Mouse (Mus musculus) heart, adult 2 months (tissue): ENCODE measurements around the gene Galnt2. TPM values are rescaled to one million over a fixed set of nuclear protein-coding genes. Genes with fewer than 3 reads are reported as not detected.

Source experiments
- DNase-seq, 2 experiments: peaks; one replicate each; pipeline ENCODE4 v3.0.0; 2021
- H3K27ac ChIP-seq: fragments of 200-600 bp; 2 replicates; pipeline ENCODE4 v1.8.1; 2022
- H3K27me3 ChIP-seq: fragments of 200-500 bp; 2 replicates; pipeline ENCODE4 v1.6.1; 2012; ENCODE audit warnings: mild to moderate bottlenecking, low read length, inconsistent platforms, mixed read lengths; ENCODE audit not compliant: control insufficient read depth, insufficient read depth
- H3K36me3 ChIP-seq: fragments of 200-500 bp; 2 replicates; pipeline ENCODE4 v1.6.1; 2012; ENCODE audit warnings: low read length, inconsistent platforms; ENCODE audit not compliant: control insufficient read depth, insufficient read depth
- H3K4me1 ChIP-seq: fragments of 200-500 bp; 2 replicates; pipeline ENCODE4 v1.6.1; 2011; ENCODE audit warnings: low read length; ENCODE audit not compliant: control insufficient read depth, insufficient read depth
- H3K4me3 ChIP-seq: fragments of 200-600 bp; 2 replicates; pipeline ENCODE4 v1.8.1; 2022
- H3K79me2 ChIP-seq: fragments of 200-500 bp; replicated peaks from 2 replicates; pipeline ENCODE4 v1.6.1; 2012; ENCODE audit warnings: mild to moderate bottlenecking, inconsistent platforms, low read length, moderate library complexity, mixed read lengths; ENCODE audit not compliant: control insufficient read depth, insufficient read depth
- H3K9ac ChIP-seq: fragments of 200-500 bp; 2 replicates; pipeline ENCODE4 v1.6.1; 2012; ENCODE audit warnings: low read depth, mild to moderate bottlenecking, control low read depth, inconsistent platforms, low read length, mixed read lengths
- CTCF ChIP-seq: fragments of 200-600 bp; IDR thresholded peaks from 2 replicates; pipeline ENCODE4 v1.8.1; 2022; ENCODE audit warnings: antibody characterized with exemption, mild to moderate bottlenecking, moderate library complexity
- EP300 ChIP-seq: fragments of 200-500 bp; IDR thresholded peaks from 2 replicates; pipeline ENCODE4 v1.6.1; 2011; ENCODE audit warnings: low read depth, low read length, control low read depth; ENCODE audit not compliant: insufficient read depth
- POLR2A ChIP-seq: fragments of 200-500 bp; IDR thresholded peaks from 2 replicates; pipeline ENCODE4 v1.6.1; 2011; ENCODE audit warnings: mild to moderate bottlenecking, low read depth, low read length, control low read depth; ENCODE audit not compliant: insufficient read depth
- WGBS: fragments of 180-500 bp; shearing (Covaris S2); methylation state at CpG from one replicate; pipeline ENCODE4 v1.1.7; 2018; 5-methylcytosine and 5-hydroxymethylcytosine counted together
- intact Hi-C: fragments of 180-260 bp; cut with DNase I; formaldehyde crosslinking; loops from one replicate; pipeline ENCODE4 v1.15.1; 2025
- polyA plus RNA-seq: library from polyadenylated mRNA; depleted of rRNA; stranded (reverse); fragments of >200 nt; gene quantifications from 2 replicates; pipeline ENCODE4 v1.2.3, GENCODE M21; 2012; rRNA removed
- total RNA-seq, 2 experiments: library from RNA; stranded (reverse); gene quantifications; 2 replicates each; pipeline ENCODE4 v1.2.3; 2021

The Galnt2 gene
- total and polyA plus RNA-seq, 3 experiments = 3.7 to 42.9 (median 35.2) TPM

DNA sequence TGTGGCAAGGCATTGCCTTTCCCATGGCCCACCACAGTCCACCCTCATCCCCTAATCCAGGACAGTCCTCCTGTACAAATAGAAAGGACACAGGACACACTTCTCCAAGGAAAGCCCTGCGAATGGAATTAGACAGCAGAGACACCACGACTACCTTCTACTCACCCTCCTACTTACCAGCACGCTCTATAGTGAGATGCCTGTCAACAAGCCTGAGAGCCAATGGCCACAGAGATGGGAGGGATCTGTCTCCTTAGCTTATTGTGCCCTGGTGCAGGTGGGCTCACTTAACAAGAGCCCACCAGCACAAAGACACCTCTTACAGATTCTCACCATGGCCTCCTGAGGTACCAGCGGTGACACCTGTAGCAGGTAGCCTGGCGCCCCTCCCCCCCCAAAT is 161.8 kb downstream of the Galnt2 start:
- H3K79me2 ChIP-seq = no peaks in the 10 kb centered on the region
- DNase-seq = no peak
- H3K27me3 ChIP-seq = no peaks in the 10 kb centered on the region
- intact Hi-C loops = no loop called here
- H3K4me1 ChIP-seq = no peaks in the 10 kb centered on the region
- no peak for TF ChIP-seq EP300
- H3K36me3 ChIP-seq = no peaks in the 10 kb centered on the region
- H3K4me3 ChIP-seq = no peak overlapping the region
- WGBS = 63% methylated on average over 5 of the region's 5 CpGs
- H3K9ac ChIP-seq = no peak overlapping the region
- no peak overlapping the region for H3K27ac ChIP-seq

DNA sequence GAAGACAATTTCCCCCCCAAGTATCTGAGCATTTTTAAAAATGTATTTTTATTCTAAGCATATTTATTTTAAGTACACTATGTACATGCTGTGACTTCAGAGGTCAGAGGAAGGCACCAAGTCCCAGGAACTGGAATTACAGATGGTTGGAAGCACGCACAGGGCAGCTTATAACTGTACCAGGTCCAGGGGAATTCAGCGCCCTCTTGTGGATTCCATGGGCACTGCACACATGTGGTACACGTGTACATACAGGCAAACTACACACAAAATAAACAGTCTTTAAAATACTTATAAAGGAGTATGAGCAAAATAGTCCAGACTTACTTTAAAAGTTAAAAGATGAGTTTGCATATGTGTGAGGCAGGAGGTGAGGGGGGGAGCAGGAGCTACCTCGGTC is 162.7 kb downstream of the Galnt2 start:
- Histone ChIP-seq H3K79me2 (no peaks in the 10 kb centered on the region), H3K4me1 (no peaks in the 10 kb centered on the region), H3K4me3 (no peak overlapping the region), H3K27ac (no peak overlapping the region), H3K36me3 (no peaks in the 10 kb centered on the region), H3K27me3 (no peaks in the 10 kb centered on the region), H3K9ac (no peak overlapping the region)
- no peak for DNase-seq
- peak; percentile 34 for TF ChIP-seq CTCF
- no peak for TF ChIP-seq POLR2A
- no peak for TF ChIP-seq EP300
- WGBS = 75% methylated on average over 4 of the region's 4 CpGs
- intact Hi-C loops = no loop called here

DNA sequence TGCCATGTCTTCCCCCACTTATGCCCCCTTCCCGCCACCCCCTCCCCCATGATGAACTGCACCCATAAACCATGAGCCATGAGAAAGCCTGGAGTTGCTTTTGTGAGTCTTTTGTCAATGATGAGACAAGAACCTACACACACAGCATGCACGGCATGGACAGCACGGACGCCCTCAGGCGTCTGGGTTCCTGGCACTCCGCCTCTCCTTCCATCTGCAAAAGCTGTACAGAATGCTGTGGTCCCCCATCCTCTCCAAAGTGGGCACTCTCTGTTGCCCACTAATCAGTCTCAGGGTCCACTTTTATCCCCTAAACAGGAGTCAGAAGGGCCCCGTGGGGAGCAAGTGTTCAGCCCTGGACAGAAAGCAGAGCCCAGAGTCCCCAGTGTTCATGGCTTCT is 163.8 kb downstream of the Galnt2 start:
- Histone ChIP-seq H3K4me3 (no peak overlapping the region), H3K27ac (no peak overlapping the region), H3K9ac (no peak overlapping the region), H3K79me2 (no peaks in the 10 kb centered on the region), H3K36me3 (no peaks in the 10 kb centered on the region), H3K27me3 (no peaks in the 10 kb centered on the region), H3K4me1 (no peaks in the 10 kb centered on the region)
- 82% methylated on average over 7 of the region's 7 CpGs for WGBS
- intact Hi-C loops = loop anchor here (5.0 kb wide), 1 partner anchor 177 kb away; no protein-coding TSS in a partner anchor
- no peak for DNase-seq
- TF ChIP-seq CTCF (no peak), POLR2A (no peak), EP300 (no peak)

Other genes starting within 250 kb of the Galnt2 start
- 10 to 100 TPM; 40.2 to 44.2 TPM for gene Abcb10, start 248.3 kb upstream of the Galnt2 start, total RNA-seq
- gene Abcb10, start 248.3 kb upstream of the Galnt2 start, polyA plus RNA-seq = 19.1 and 27.6 TPM in 2 replicates
- gene Taf5l, start 210.0 kb upstream of the Galnt2 start, total RNA-seq = 10 to 100 TPM; 12.0 to 13.2 TPM
- 17.7 and 23.5 TPM in 2 replicates for gene Taf5l, start 210.0 kb upstream of the Galnt2 start, polyA plus RNA-seq
- 1 to 10 TPM; 6.2 to 6.3 TPM for gene Urb2, start 209.9 kb upstream of the Galnt2 start, total RNA-seq
- 2.6 and 3.5 TPM in 2 replicates for gene Urb2, start 209.9 kb upstream of the Galnt2 start, polyA plus RNA-seq
- under 1 TPM; 0.43 to 0.55 TPM for gene Pgbd5, start 208.3 kb downstream of the Galnt2 start, total RNA-seq
- gene Pgbd5, start 208.3 kb downstream of the Galnt2 start, polyA plus RNA-seq = 0.82 and 0.98 TPM in 2 replicates